Mouse (Mus musculus) midbrain, postnatal 0 days (tissue): ENCODE measurements around the gene Npnt. TPM values are rescaled to one million over a fixed set of nuclear protein-coding genes. Genes with fewer than 3 reads are reported as not detected.

Source experiments
- ATAC-seq: fragments of 200-750 bp; cut with Nextera tagmentation; 2 replicates; pipeline ENCODE4 v1.8.0; 2017; ENCODE audit warnings: moderate number of reproducible peaks, mild to moderate bottlenecking, moderate TSS enrichment, moderate library complexity; ENCODE audit not compliant: low FRiP score
- DNase-seq: peaks from one replicate; pipeline ENCODE4 v3.0.0-alpha.2; 2015; ENCODE audit warnings: low spot score
- H3K27ac ChIP-seq: fragments of 300-500 bp; sonication (generic); 2 replicates; pipeline ENCODE4 v1.5.1; 2014; ENCODE audit warnings: low read depth, mild to moderate bottlenecking, low read length, mixed read lengths
- H3K27me3 ChIP-seq: fragments of 300-500 bp; sonication (generic); 2 replicates; pipeline ENCODE4 v1.6.1; 2014; ENCODE audit warnings: low read length, control low read depth, mixed read lengths; ENCODE audit not compliant: insufficient read depth
- H3K36me3 ChIP-seq: fragments of 300-500 bp; sonication (generic); 2 replicates; pipeline ENCODE4 v1.6.1; 2014; ENCODE audit warnings: low read length, control low read depth, mixed read lengths; ENCODE audit not compliant: insufficient read depth
- H3K4me1 ChIP-seq: fragments of 300-500 bp; sonication (generic); 2 replicates; pipeline ENCODE4 v1.6.1; 2014; ENCODE audit warnings: mild to moderate bottlenecking, control low read depth, antibody characterized with exemption, low read length, mixed read lengths; ENCODE audit not compliant: insufficient read depth
- H3K4me2 ChIP-seq: fragments of 300-500 bp; sonication (generic); 2 replicates; pipeline ENCODE4 v1.6.1; 2014; ENCODE audit warnings: low read depth, mild to moderate bottlenecking, low read length, mixed read lengths; ENCODE audit not compliant: poor library complexity, severe bottlenecking
- H3K4me3 ChIP-seq: fragments of 300-500 bp; sonication (generic); 2 replicates; pipeline ENCODE4 v1.5.1; 2014; ENCODE audit warnings: low read depth, mild to moderate bottlenecking, low read length, moderate library complexity
- H3K9ac ChIP-seq: fragments of 300-500 bp; sonication (generic); replicated peaks from 2 replicates; pipeline ENCODE4 v1.6.1; 2014; ENCODE audit warnings: mild to moderate bottlenecking, low read length, moderate library complexity, mixed read lengths; ENCODE audit not compliant: poor library complexity, severe bottlenecking
- H3K9me3 ChIP-seq: fragments of 300-500 bp; sonication (generic); 2 replicates; pipeline ENCODE4 v1.6.1; 2016; ENCODE audit warnings: low read length, control low read depth
- CTCF ChIP-seq: IDR thresholded peaks from 2 replicates; pipeline ENCODE4 v1.5.1; 2016; ENCODE audit warnings: antibody characterized with exemption, mild to moderate bottlenecking
- WGBS: fragments of 180-500 bp; shearing (Covaris S2); extraction: QIAGEN DNeasy Blood & Tissue Kit; methylation state at CpG from one replicate; pipeline ENCODE4 v1.1.7; 2014; 5-methylcytosine and 5-hydroxymethylcytosine counted together
- polyA plus RNA-seq: library from polyadenylated mRNA; unstranded; fragments of >200 nt; fragmentation: Nextera tagmentation; extraction: Ambion mirVana; gene quantifications from 2 replicates; pipeline ENCODE4 v1.2.1, GENCODE M21; 2015
- total RNA-seq: library from RNA; depleted of rRNA; stranded (reverse); fragments of >200 nt; gene quantifications from 2 replicates; pipeline ENCODE4 v1.2.3, GENCODE M21; 2014; rRNA removed

The Npnt gene
- total and polyA plus RNA-seq, 2 experiments from 2014 or later = 20.9 to 36.4 TPM

DNA sequence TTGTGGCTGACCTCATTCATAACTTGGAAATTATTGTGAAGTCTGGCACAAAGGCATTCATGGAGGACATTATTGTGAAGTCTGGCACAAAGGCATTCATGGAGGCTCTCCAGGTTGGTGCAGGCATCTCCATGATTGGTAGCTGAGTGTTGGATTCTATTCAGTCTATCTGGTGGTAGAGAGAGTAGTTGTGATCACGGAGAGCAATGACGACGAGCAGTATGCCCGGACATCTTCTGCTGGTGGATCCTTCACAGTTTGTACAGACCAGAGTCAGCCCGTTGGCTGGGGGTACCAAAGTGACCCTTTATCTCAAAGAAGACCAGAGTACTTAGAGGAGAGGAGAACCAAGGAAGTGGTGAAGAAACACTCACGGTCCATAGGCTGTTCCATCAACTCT lies 107.4 kb downstream of the Npnt start:
- Histone ChIP-seq H3K9ac (no peak overlapping the region), H3K27me3 (no peaks in the 10 kb centered on the region), H3K36me3 (peaks cover 10% of the 10 kb centered on the region; the same call in 1 of the 2 replicates), H3K4me1 (no peaks in the 10 kb centered on the region), H3K4me2 (no peak overlapping the region), H3K27ac (no peak overlapping the region), H3K9me3 (no peaks in the 10 kb centered on the region), H3K4me3 (no peak overlapping the region)
- ATAC-seq (no peak), DNase-seq (no peak)
- WGBS = 96% methylated on average over 6 of the region's 6 CpGs
- TF ChIP-seq CTCF = no peak

DNA sequence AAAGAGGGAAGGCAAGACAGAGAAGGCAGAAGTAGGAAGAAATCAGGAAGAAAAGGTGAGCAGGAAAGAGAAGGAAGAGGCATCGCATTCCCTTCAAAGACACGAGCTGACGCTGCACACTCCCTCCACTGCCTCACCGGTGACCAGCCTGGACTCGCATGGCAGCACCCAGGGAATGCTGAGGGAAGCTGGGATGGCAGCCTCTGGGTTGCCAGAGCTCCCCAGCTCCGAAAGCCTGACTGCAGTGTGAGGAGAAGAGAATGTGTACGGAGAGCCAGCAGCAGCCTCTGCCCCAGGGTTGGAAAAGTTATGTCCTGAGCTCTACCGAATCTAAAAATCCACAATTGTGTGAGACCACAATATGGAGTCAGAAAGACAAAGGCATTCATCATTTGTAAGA lies 110.6 kb downstream of the Npnt start:
- no peak overlapping the region for H3K4me3 ChIP-seq
- TF ChIP-seq CTCF = no peak
- H3K27ac ChIP-seq = no peak overlapping the region
- no peak overlapping the region for H3K4me2 ChIP-seq
- no peaks in the 10 kb centered on the region for H3K4me1 ChIP-seq
- H3K9me3 ChIP-seq = no peaks in the 10 kb centered on the region
- 80% methylated on average over 8 of the region's 8 CpGs for WGBS
- no peak overlapping the region for H3K9ac ChIP-seq
- no peak for DNase-seq
- H3K36me3 ChIP-seq = peaks cover 17% of the 10 kb centered on the region
- no peaks in the 10 kb centered on the region for H3K27me3 ChIP-seq
- no peak for ATAC-seq

DNA sequence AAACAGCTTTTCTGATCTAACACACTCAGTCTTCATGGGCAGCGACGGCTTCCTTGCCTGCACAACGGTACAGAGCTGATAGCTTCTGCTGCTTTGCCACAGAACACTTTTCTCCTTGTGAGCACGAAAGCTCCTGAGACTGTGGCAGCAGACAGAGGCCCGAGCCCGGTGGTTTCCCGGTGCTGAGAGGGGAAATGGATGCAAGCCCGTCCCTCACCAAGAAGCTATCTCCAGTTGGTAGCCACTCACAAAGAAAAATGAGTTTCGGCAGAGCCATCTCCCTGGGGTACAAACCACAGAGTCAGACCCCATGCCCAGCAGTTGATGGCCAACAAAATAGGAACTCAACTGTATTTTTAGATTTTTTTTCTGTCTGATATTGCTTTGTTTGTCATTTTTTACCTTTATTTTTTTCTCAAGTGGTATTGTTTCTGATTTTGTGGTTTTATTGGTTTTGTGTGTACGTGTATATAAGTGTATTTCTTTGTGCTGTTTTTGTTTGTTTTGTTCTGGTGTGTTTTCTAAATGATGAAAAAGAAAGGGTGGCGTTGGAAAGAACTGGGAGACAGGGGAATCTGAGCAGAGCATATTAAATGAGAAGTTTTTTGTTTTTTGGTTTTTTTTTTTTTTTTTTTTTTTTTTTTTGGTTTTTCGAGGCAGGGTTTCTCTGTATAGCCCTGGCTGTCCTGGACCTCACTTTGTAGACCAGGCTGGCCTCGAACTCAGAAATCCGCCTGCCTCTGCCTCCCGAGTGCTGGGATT lies 111.3 kb downstream of the Npnt start:
- DNase-seq = no peak

DNA sequence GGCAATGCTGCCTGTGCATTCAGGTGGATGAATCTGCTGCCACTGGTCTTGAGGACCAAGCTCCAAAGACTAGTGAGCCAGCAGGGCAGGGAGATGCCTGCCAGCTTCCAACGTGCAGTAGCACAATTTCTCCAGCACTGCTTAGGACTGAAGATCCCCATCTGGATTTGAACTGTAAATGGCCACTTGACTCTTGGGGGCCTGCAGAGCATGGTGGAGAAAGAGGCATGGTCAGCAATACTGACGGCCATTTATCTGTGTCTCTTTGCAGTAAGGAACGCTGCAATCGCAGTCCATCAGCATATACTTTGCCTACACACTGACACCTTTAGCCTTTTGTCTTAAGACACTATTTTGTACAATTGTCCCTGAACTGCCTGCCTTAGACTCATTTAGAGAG lies 113.0 kb downstream of the Npnt start:
- no peak for TF ChIP-seq CTCF
- no peak overlapping the region for H3K4me2 ChIP-seq
- H3K27ac ChIP-seq = no peak overlapping the region
- no peaks in the 10 kb centered on the region for H3K4me1 ChIP-seq
- no peak for DNase-seq
- no peaks in the 10 kb centered on the region for H3K9me3 ChIP-seq
- no peak overlapping the region for H3K9ac ChIP-seq
- no peak for ATAC-seq
- WGBS = 88% methylated on average over 4 of the region's 4 CpGs
- H3K4me3 ChIP-seq = no peak overlapping the region
- H3K36me3 ChIP-seq = peaks cover 17% of the 10 kb centered on the region
- H3K27me3 ChIP-seq = no peaks in the 10 kb centered on the region

More for the DNA sequence above, 111.3 kb downstream of the Npnt start:
- 96% methylated on average over 14 of the region's 15 CpGs for WGBS
- Histone ChIP-seq H3K9me3 (no peaks in the 10 kb centered on the region), H3K4me1 (no peaks in the 10 kb centered on the region), H3K27ac (no peak overlapping the region), H3K4me2 (no peak overlapping the region), H3K36me3 (peaks cover 17% of the 10 kb centered on the region), H3K9ac (no peak overlapping the region), H3K27me3 (no peaks in the 10 kb centered on the region), H3K4me3 (no peak overlapping the region)
- TF ChIP-seq CTCF = no peak
- no peak for ATAC-seq

DNA sequence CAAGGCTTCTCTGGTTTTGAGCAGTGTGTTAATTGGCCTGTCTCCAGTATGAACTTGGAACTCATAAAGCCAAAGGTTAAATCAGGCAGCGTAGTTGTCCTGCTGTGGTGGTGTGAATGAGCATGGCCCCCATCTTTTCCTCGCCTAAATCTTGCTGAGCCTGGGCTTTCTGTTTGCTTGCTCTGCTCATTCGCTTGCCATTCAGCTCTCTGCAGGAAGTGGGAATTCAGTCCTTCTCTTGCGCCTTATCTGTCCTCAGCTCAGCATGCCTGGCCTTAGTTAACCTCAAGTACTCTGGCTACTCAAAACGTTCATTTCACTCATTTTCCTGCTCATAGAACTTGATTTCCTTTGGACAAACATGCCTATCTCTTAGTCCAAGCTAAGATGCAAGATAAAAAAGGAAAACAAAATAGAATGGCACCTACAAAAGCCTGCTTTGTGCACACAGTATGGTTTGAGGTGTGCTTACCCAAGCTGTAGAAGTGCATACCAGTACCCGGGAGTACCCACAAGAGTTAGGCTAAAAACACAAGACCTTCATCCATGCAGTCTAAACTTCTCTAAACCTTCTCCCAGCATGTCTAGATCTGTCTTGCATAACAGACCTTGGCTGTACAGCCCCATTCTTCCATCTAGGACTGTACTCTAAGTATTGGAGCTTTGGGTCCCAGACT lies 114.8 kb downstream of the Npnt start:
- H3K4me2 ChIP-seq = no peak overlapping the region
- H3K27me3 ChIP-seq = no peaks in the 10 kb centered on the region
- DNase-seq (no peak), ATAC-seq (no peak)
- no peaks in the 10 kb centered on the region for H3K9me3 ChIP-seq
- no peak overlapping the region for H3K27ac ChIP-seq
- peaks cover 17% of the 10 kb centered on the region for H3K36me3 ChIP-seq
- TF ChIP-seq CTCF = no peak
- H3K4me3 ChIP-seq = no peak overlapping the region
- WGBS = 86% methylated on average over 6 of the region's 6 CpGs
- H3K9ac ChIP-seq = no peak overlapping the region
- no peaks in the 10 kb centered on the region for H3K4me1 ChIP-seq

Other genes with a start within 250 kb of the Npnt start
- 9.0 and 15.4 TPM in 2 replicates for gene Ints12, start 141.5 kb upstream of the Npnt start, total RNA-seq
- 11.3 and 12.0 TPM in 2 replicates for gene Ints12, start 141.5 kb upstream of the Npnt start, polyA plus RNA-seq
- 10.8 and 15.3 TPM in 2 replicates for gene Gstcd, start 141.7 kb upstream of the Npnt start, total RNA-seq
- 1.5 and 2.6 TPM in 2 replicates for gene Gstcd, start 141.7 kb upstream of the Npnt start, polyA plus RNA-seq